Mouse (Mus musculus) neural tube, embryonic 11.5 days (tissue): ENCODE results near the gene Ptpn23. TPM values are rescaled to one million over a fixed set of nuclear protein-coding genes. Genes with fewer than 3 reads are reported as not detected.

Experiments used
- ATAC-seq: fragments of 200-750 bp; cut with Nextera tagmentation; 2 replicates; pipeline ENCODE4 v1.8.0; 2017; ENCODE audit warnings: moderate number of reproducible peaks, mild to moderate bottlenecking, moderate TSS enrichment, moderate library complexity; ENCODE audit not compliant: insufficient read depth, low FRiP score, low TSS enrichment
- DNase-seq: peaks from one replicate; pipeline ENCODE4 v3.0.0-alpha.2; 2015; ENCODE audit warnings: low spot score
- H3K27ac ChIP-seq: fragments of 300-500 bp; sonication (generic); 2 replicates; pipeline ENCODE4 v1.5.1; 2014; ENCODE audit warnings: low read depth, mild to moderate bottlenecking, low read length
- H3K27me3 ChIP-seq: fragments of 300-500 bp; sonication (generic); 2 replicates; pipeline ENCODE4 v1.6.1; 2014; ENCODE audit warnings: mild to moderate bottlenecking, low read length, mixed read lengths; ENCODE audit not compliant: control insufficient read depth, insufficient read depth
- H3K36me3 ChIP-seq: fragments of 300-500 bp; sonication (generic); 2 replicates; pipeline ENCODE4 v1.6.1; 2014; ENCODE audit warnings: mild to moderate bottlenecking, low read length, moderate library complexity, mixed read lengths; ENCODE audit not compliant: control insufficient read depth, insufficient read depth
- H3K4me1 ChIP-seq: fragments of 300-500 bp; sonication (generic); 2 replicates; pipeline ENCODE4 v1.6.1; 2014; ENCODE audit warnings: low read length, mixed read lengths; ENCODE audit not compliant: control insufficient read depth, insufficient read depth
- H3K4me2 ChIP-seq: fragments of 300-500 bp; sonication (generic); 2 replicates; pipeline ENCODE4 v1.6.1; 2014; ENCODE audit warnings: low read depth, mild to moderate bottlenecking, moderate library complexity
- H3K4me3 ChIP-seq: fragments of 300-500 bp; sonication (generic); 2 replicates; pipeline ENCODE4 v1.5.1; 2014; ENCODE audit warnings: low read depth, low read length
- H3K9ac ChIP-seq: fragments of 300-500 bp; sonication (generic); 2 replicates; pipeline ENCODE4 v1.6.1; 2014; ENCODE audit warnings: mild to moderate bottlenecking, low read length
- H3K9me3 ChIP-seq: fragments of 300-500 bp; sonication (generic); 2 replicates; pipeline ENCODE4 v1.6.1; 2016; ENCODE audit warnings: low read length; ENCODE audit not compliant: control insufficient read depth
- WGBS: fragments of 180-500 bp; shearing (Covaris S2); extraction: QIAGEN DNeasy Blood & Tissue Kit; methylation state at CpG from one replicate; pipeline ENCODE4 v1.1.7; 2014; 5-methylcytosine and 5-hydroxymethylcytosine counted together
- polyA plus RNA-seq: library from polyadenylated mRNA; unstranded; fragments of >200 nt; fragmentation: Nextera tagmentation; extraction: Ambion mirVana; gene quantifications from 2 replicates; pipeline ENCODE4 v1.2.1, GENCODE M21; 2014

Gene Ptpn23
- polyA plus RNA-seq, 1 experiment from 2014 or later: 15.9 TPM

GRCm38 (mm10) chr9:110350612-110351011 is 57.4 kb downstream of the Ptpn23 start:
- H3K4me3 ChIP-seq: no peak overlapping the region
- 89% methylated on average over 5 of the region's 5 CpGs for WGBS

GRCm38 (mm10) chr9:110350188-110350587 is 57.8 kb downstream of the Ptpn23 start:
- 92% methylated on average over 5 of the region's 5 CpGs for WGBS

More at GRCm38 (mm10) chr9:110350612-110351011, 57.4 kb downstream of the Ptpn23 start:
- Histone ChIP-seq H3K27ac (no peak overlapping the region), H3K4me1 (no peaks in the 10 kb centered on the region), H3K36me3 (no peaks in the 10 kb centered on the region), H3K9me3 (no peaks in the 10 kb centered on the region), H3K4me2 (no peak overlapping the region), H3K9ac (no peak overlapping the region), H3K27me3 (no peaks in the 10 kb centered on the region)
- ATAC-seq (no peak), DNase-seq (no peak)

GRCm38 (mm10) chr9:110348899-110349298 is 59.1 kb downstream of the Ptpn23 start:
- Histone ChIP-seq H3K27me3 (no peaks in the 10 kb centered on the region), H3K4me1 (no peaks in the 10 kb centered on the region), H3K9ac (no peak overlapping the region), H3K4me2 (no peak overlapping the region), H3K9me3 (no peaks in the 10 kb centered on the region), H3K36me3 (no peaks in the 10 kb centered on the region), H3K4me3 (no peak overlapping the region), H3K27ac (no peak overlapping the region)
- ATAC-seq (no peak), DNase-seq (no peak)
- 86% methylated on average over 4 of the region's 4 CpGs for WGBS

More at GRCm38 (mm10) chr9:110350188-110350587, 57.8 kb downstream of the Ptpn23 start:
- Histone ChIP-seq H3K9ac (no peak overlapping the region), H3K4me1 (no peaks in the 10 kb centered on the region), H3K36me3 (no peaks in the 10 kb centered on the region), H3K9me3 (no peaks in the 10 kb centered on the region), H3K4me3 (no peak overlapping the region), H3K27ac (no peak overlapping the region), H3K27me3 (no peaks in the 10 kb centered on the region), H3K4me2 (no peak overlapping the region)
- DNase-seq (no peak), ATAC-seq (no peak)

- Histone ChIP-seq H3K27me3 (no peaks in the 10 kb centered on the region), H3K4me3 (no peak overlapping the region), H3K27ac (no peak overlapping the region), H3K4me1 (no peaks in the 10 kb centered on the region), H3K9ac (no peak overlapping the region), H3K9me3 (no peaks in the 10 kb centered on the region), H3K36me3 (no peaks in the 10 kb centered on the region), H3K4me2 (no peak overlapping the region)
- WGBS: 62% methylated on average over 7 of the region's 7 CpGs
- ATAC-seq: no peak
- no peak for DNase-seq
Measured at GRCm38 (mm10) chr9:110345057-110345739, 62.8 kb downstream of the Ptpn23 start.

- Histone ChIP-seq H3K9me3 (no peaks in the 10 kb centered on the region), H3K4me2 (no peak overlapping the region), H3K27me3 (no peaks in the 10 kb centered on the region), H3K9ac (no peak overlapping the region), H3K4me3 (no peak overlapping the region), H3K27ac (no peak overlapping the region), H3K36me3 (no peaks in the 10 kb centered on the region), H3K4me1 (no peaks in the 10 kb centered on the region)
- DNase-seq (no peak), ATAC-seq (no peak)
- 63% methylated on average over 6 of the region's 6 CpGs for WGBS
Measured at GRCm38 (mm10) chr9:110343805-110344204, 64.2 kb downstream of the Ptpn23 start.

GRCm38 (mm10) chr9:110342008-110342407 is 66.0 kb downstream of the Ptpn23 start:
- no peak for ATAC-seq
- H3K4me3 ChIP-seq: no peak overlapping the region
- 83% methylated on average over 8 of the region's 8 CpGs for WGBS
- H3K4me2 ChIP-seq: no peak overlapping the region
- H3K27ac ChIP-seq: no peak overlapping the region
- no peaks in the 10 kb centered on the region for H3K36me3 ChIP-seq
- H3K9ac ChIP-seq: no peak overlapping the region
- H3K9me3 ChIP-seq: no peaks in the 10 kb centered on the region
- no peak for DNase-seq
- H3K27me3 ChIP-seq: no peaks in the 10 kb centered on the region
- H3K4me1 ChIP-seq: no peaks in the 10 kb centered on the region

- no peak overlapping the region for H3K4me2 ChIP-seq
- no peaks in the 10 kb centered on the region for H3K4me1 ChIP-seq
- H3K27me3 ChIP-seq: no peaks in the 10 kb centered on the region
- H3K9ac ChIP-seq: no peak overlapping the region
- H3K27ac ChIP-seq: no peak overlapping the region
- no peaks in the 10 kb centered on the region for H3K36me3 ChIP-seq
- DNase-seq: no peak
- no peaks in the 10 kb centered on the region for H3K9me3 ChIP-seq
- ATAC-seq: no peak
- H3K4me3 ChIP-seq: no peak overlapping the region
- WGBS: 88% methylated on average over 5 of the region's 5 CpGs
Measured at GRCm38 (mm10) chr9:110340037-110340750, 67.8 kb downstream of the Ptpn23 start.
